Mouse (Mus musculus): ENCODE results near the gene Cdc42bpa. TPM values are rescaled to one million over a fixed set of nuclear protein-coding genes. Genes with fewer than 3 reads are reported as not detected.

The Cdc42bpa gene
- total RNA-seq, 2 experiments from 2014 or later = 25.9 to 27.8 TPM

GRCm38 (mm10) chr1:180109050-180109449 is 148.8 kb downstream of the Cdc42bpa start:
- no peak for TF ChIP-seq CTCF (IDR thresholded peaks at IDR 0.05)
- no peak overlapping the region for H3K4me3 ChIP-seq
- no peak for DNase-seq
- no peak overlapping the region for H3K27ac ChIP-seq
- intact Hi-C loops (cut with DNase I) = no loop called here

GRCm38 (mm10) chr1:180116525-180116924 is 156.3 kb downstream of the Cdc42bpa start:
- no peak overlapping the region for H3K27ac ChIP-seq
- DNase-seq = peak; percentile 35
- TF ChIP-seq CTCF (IDR thresholded peaks at IDR 0.05) = peak; percentile 65
- no peak overlapping the region for H3K4me3 ChIP-seq
- intact Hi-C loops (cut with DNase I) = loop anchor here (5.0 kb wide), 1 partner anchor 259 kb away; no protein-coding TSS in a partner anchor

GRCm38 (mm10) chr1:180118233-180118632 is 158.0 kb downstream of the Cdc42bpa start:
- no peak for DNase-seq
- H3K27ac ChIP-seq = no peak overlapping the region
- TF ChIP-seq CTCF (IDR thresholded peaks at IDR 0.05) = no peak
- intact Hi-C loops (cut with DNase I) = loop anchor here (5.0 kb wide), 1 partner anchor 261 kb away; no protein-coding TSS in a partner anchor
- no peak overlapping the region for H3K4me3 ChIP-seq

GRCm38 (mm10) chr1:180128077-180128792 is 168.0 kb downstream of the Cdc42bpa start:
- no peak overlapping the region for H3K27ac ChIP-seq
- intact Hi-C loops (cut with DNase I) = no loop called here
- DNase-seq = no peak
- no peak overlapping the region for H3K4me3 ChIP-seq
- TF ChIP-seq CTCF (IDR thresholded peaks at IDR 0.05) = no peak

- peak; percentile 33 for TF ChIP-seq CTCF (IDR thresholded peaks at IDR 0.05)
- no peak for DNase-seq
- intact Hi-C loops (cut with DNase I) = no loop called here
- H3K4me3 ChIP-seq = no peak overlapping the region
- H3K27ac ChIP-seq = no peak overlapping the region
Observed at GRCm38 (mm10) chr1:180131402-180131801, 171.1 kb downstream of the Cdc42bpa start.

GRCm38 (mm10) chr1:180132187-180132586 is 171.9 kb downstream of the Cdc42bpa start:
- intact Hi-C loops (cut with DNase I) = no loop called here
- H3K4me3 ChIP-seq = no peak overlapping the region
- no peak for DNase-seq
- H3K27ac ChIP-seq = no peak overlapping the region
- no peak for TF ChIP-seq CTCF (IDR thresholded peaks at IDR 0.05)

- H3K4me3 ChIP-seq = no peak overlapping the region
- intact Hi-C loops (cut with DNase I) = no loop called here
- no peak for TF ChIP-seq CTCF (IDR thresholded peaks at IDR 0.05)
- no peak overlapping the region for H3K27ac ChIP-seq
- DNase-seq = no peak
Observed at GRCm38 (mm10) chr1:180139158-180139557, 178.9 kb downstream of the Cdc42bpa start.

- TF ChIP-seq CTCF (IDR thresholded peaks at IDR 0.05) = peak; percentile 25; the same call in 1 of the 2 replicates
- no peak for DNase-seq
- intact Hi-C loops (cut with DNase I) = no loop called here
- Histone ChIP-seq H3K27ac (no peak overlapping the region), H3K4me3 (no peak overlapping the region)
Observed at GRCm38 (mm10) chr1:180140970-180141369, 180.7 kb downstream of the Cdc42bpa start.

- no peak overlapping the region for H3K4me3 ChIP-seq
- no peak for TF ChIP-seq CTCF (IDR thresholded peaks at IDR 0.05)
- DNase-seq = no peak
- intact Hi-C loops (cut with DNase I) = no loop called here
- H3K27ac ChIP-seq = no peak overlapping the region
Observed at GRCm38 (mm10) chr1:180148036-180148435, 187.8 kb downstream of the Cdc42bpa start.

- H3K27ac ChIP-seq = no peak overlapping the region
- DNase-seq = no peak
- intact Hi-C loops (cut with DNase I) = no loop called here
- no peak overlapping the region for H3K4me3 ChIP-seq
- no peak for TF ChIP-seq CTCF (IDR thresholded peaks at IDR 0.05)
Observed at GRCm38 (mm10) chr1:180148563-180148962, 188.3 kb downstream of the Cdc42bpa start.

GRCm38 (mm10) chr1:180151191-180151590 is 190.9 kb downstream of the Cdc42bpa start:
- Histone ChIP-seq H3K4me3 (no peak overlapping the region), H3K27ac (no peak overlapping the region)
- intact Hi-C loops (cut with DNase I) = no loop called here
- TF ChIP-seq CTCF (IDR thresholded peaks at IDR 0.05) = 0 out of 2 replicates have a peak, but pooled peaks have one; percentile 3
- no peak for DNase-seq

- Histone ChIP-seq H3K4me3 (no peak overlapping the region), H3K27ac (no peak overlapping the region)
- no peak for DNase-seq
- intact Hi-C loops (cut with DNase I) = no loop called here
- no peak for TF ChIP-seq CTCF (IDR thresholded peaks at IDR 0.05)
Observed at GRCm38 (mm10) chr1:180158648-180159047, 198.4 kb downstream of the Cdc42bpa start.

GRCm38 (mm10) chr1:180160545-180160944 is 200.3 kb downstream of the Cdc42bpa start:
- no peak for DNase-seq
- TF ChIP-seq CTCF (IDR thresholded peaks at IDR 0.05) = no peak
- no peak overlapping the region for H3K4me3 ChIP-seq
- no peak overlapping the region for H3K27ac ChIP-seq
- intact Hi-C loops (cut with DNase I) = no loop called here

GRCm38 (mm10) chr1:180161160-180161559 is 200.9 kb downstream of the Cdc42bpa start:
- intact Hi-C loops (cut with DNase I) = no loop called here
- H3K27ac ChIP-seq = no peak overlapping the region

More at GRCm38 (mm10) chr1:180161160-180161559, 200.9 kb downstream of the Cdc42bpa start:
- no peak for TF ChIP-seq CTCF (IDR thresholded peaks at IDR 0.05)
- H3K4me3 ChIP-seq = no peak overlapping the region
- DNase-seq = no peak

Data from gastrocnemius, adult 2 months (tissue).